Mouse (Mus musculus): ENCODE data around the gene Wdhd1. TPM values are rescaled to one million over a fixed set of nuclear protein-coding genes. Genes with fewer than 3 reads are reported as not detected.
"Not testable (repeated sequence)": the region's sequence is repeated elsewhere in the genome, so short reads cannot be mapped to it uniquely, and the experiment has no call there.

Gene Wdhd1
- polyA plus RNA-seq (2012; rRNA removed), result 3.3 and 4.3 TPM in 2 replicates

DNA sequence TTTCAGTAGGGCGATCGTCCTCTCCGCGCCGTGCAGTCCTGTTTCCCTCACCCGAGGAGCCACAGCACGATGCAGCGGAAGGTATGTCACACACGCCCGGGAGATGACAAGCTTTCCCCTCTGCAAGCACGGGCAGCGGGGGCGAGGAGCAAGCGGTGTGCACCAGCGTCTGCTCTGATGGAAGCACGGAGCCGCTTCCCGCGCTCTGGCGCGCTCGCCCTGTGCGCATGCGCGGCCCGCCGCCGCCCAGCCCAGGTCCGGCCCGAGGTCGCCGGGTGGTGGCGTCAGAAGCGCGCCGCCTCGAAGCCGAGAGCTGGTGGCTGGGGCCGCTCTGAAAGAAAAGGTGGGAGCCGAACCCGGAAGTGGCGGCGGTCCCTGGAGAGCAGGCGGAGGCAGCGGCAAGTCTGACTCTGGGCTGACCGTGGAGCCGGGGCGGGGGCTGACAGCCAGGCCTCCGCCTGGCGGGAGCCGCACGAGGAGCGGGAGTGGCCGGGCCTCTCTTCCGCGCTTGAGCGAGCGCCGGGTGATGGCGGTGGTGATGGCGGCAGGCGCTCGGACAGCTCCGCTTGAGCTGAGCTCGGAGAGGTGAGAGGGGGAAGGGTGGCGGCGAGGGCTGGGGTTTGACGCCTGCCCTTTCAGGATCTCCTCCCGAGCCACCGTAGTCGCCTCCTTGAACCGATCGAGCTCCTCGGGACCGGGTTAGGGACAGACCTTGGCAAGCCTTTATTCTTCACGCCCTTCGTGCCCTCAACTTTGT, at the start of gene Wdhd1, which contains the start of gene Socs4:
TSS of gene Wdhd1 (minus strand) at position 221 of the 757 bp plus-strand sequence.
TSS of gene Socs4 (plus strand) at position 295 of the 757 bp plus-strand sequence.
- Histone ChIP-seq H3K4me3 (ENCODE audit: control insufficient read depth, low read depth, low read length) (peak within 1 kb of the TSS; percentile 95), H3K27ac (ENCODE audit: control insufficient read depth, insufficient read depth, low read depth, low read length) (peak within 1 kb of the TSS; percentile 86), H3K27me3 (ENCODE audit: control insufficient read depth, insufficient read depth, low read length) (no peaks in the 10 kb centered on the region), H3K36me3 (ENCODE audit: control insufficient read depth, insufficient read depth, low read length) (no peaks in the 10 kb centered on the region), H3K4me1 (ENCODE audit: control insufficient read depth, insufficient read depth, low read length) (no peaks in the 10 kb centered on the region)
- TF ChIP-seq CTCF (IDR thresholded peaks at IDR 0.05; ENCODE audit: control insufficient read depth, insufficient read depth, insufficient replicate concordance, low read depth, low read length) (peak; percentile 3; the same call in 1 of the 2 replicates), POLR2A (IDR thresholded peaks at IDR 0.05; ENCODE audit: control insufficient read depth, low read depth, low read length) (peak; percentile 70)

DNA sequence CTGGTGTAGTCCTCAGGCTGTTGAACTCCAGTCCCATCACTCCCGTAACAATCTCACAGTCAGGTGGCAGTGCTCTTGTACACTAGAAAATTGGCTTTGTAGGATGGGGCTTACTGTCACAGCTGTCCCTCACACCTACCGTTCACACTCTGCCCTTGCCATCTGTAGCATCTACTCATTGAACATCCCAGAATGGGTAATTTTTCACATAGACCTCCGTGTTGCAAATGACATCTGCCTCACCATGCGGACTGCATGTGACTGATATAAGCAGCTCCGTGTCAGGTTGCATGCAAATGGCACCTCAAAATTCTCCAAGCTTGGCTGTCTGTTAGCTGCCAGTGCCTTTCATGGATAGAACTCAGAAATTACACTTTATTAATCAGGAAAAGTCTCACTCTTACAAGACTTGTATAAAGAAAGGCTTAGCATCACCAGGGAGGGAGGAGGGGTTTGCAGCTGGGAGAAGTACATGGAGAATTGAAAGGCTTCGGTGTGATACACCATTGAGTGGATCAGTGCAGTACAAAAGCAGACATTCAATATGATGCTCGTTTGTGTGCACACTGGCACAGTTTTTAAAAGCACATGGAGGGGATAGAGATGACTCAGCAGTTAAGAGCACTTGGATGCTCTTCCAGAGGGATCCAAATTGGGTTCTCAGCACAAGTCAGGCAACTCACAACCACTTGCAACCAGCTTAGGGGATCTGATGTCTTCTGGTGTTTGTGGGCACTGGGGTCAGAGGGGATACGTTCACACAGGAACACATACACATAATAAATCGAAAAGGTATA, 49.5 kb upstream of the Wdhd1 start:
- TF ChIP-seq POLR2A (IDR thresholded peaks at IDR 0.05; ENCODE audit: control insufficient read depth, low read depth, low read length), result no peak
- H3K4me1 ChIP-seq (ENCODE audit: control insufficient read depth, insufficient read depth, low read length), result peaks cover 5% of the 10 kb centered on the region
- H3K36me3 ChIP-seq (ENCODE audit: control insufficient read depth, insufficient read depth, low read length), result no peaks in the 10 kb centered on the region
- H3K27ac ChIP-seq (ENCODE audit: control insufficient read depth, insufficient read depth, low read depth, low read length), result no peak overlapping the region
- H3K4me3 ChIP-seq (ENCODE audit: control insufficient read depth, low read depth, low read length), result no peak overlapping the region
- H3K27me3 ChIP-seq (ENCODE audit: control insufficient read depth, insufficient read depth, low read length), result no peaks in the 10 kb centered on the region

DNA sequence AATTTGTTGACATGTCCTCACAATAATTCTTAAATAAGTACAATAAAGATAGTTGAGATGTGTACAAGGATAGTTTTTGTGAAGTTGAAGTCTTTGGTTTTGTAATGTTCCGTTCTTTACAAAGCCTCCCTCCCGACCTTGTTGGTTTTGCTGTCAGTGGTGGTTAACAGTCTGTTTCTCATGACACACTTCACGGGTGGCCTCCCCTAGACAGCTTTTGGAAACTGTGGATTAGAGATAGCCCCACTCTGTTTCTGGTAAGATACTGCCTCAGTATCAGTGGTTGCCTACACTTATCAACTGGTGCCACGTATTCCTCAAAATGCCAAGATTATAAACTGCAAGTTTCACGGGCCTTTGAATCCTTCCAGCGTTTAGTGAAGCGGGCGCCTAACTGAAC, 44.9 kb upstream of the Wdhd1 start:
- H3K27me3 ChIP-seq (ENCODE audit: control insufficient read depth, insufficient read depth, low read length); H3K36me3 ChIP-seq (ENCODE audit: control insufficient read depth, insufficient read depth, low read length); H3K4me1 ChIP-seq (ENCODE audit: control insufficient read depth, insufficient read depth, low read length); H3K27ac ChIP-seq (ENCODE audit: control insufficient read depth, insufficient read depth, low read depth, low read length); H3K4me3 ChIP-seq (ENCODE audit: control insufficient read depth, low read depth, low read length): not testable (repeated sequence)

DNA sequence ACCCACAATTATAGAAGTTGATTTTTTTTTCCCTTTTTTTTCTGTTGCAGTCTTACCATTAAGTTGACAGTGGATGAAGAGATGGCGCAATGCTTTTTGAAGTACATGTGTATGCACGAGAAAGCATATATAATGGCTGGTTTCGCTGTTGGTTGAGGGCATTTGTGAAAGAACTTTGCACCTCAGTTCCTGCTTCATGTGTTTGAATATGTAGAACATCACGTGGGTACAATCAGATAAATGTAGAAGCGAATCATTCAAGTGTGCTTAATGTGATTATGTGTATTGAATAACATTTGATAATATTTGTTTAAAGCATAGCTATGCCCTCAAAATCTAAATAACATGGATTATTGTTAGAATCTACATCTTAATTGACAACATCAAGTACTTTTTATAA, 42.7 kb upstream of the Wdhd1 start:
- H3K27ac ChIP-seq (ENCODE audit: control insufficient read depth, insufficient read depth, low read depth, low read length), result no peak overlapping the region
- TF ChIP-seq CTCF (IDR thresholded peaks at IDR 0.05; ENCODE audit: control insufficient read depth, insufficient read depth, insufficient replicate concordance, low read depth, low read length) (no peak), POLR2A (IDR thresholded peaks at IDR 0.05; ENCODE audit: control insufficient read depth, low read depth, low read length) (no peak)
- H3K4me1 ChIP-seq (ENCODE audit: control insufficient read depth, insufficient read depth, low read length), result no peaks in the 10 kb centered on the region
- no peaks in the 10 kb centered on the region for H3K36me3 ChIP-seq (ENCODE audit: control insufficient read depth, insufficient read depth, low read length)
- H3K4me3 ChIP-seq (ENCODE audit: control insufficient read depth, low read depth, low read length), result no peak overlapping the region
- no peaks in the 10 kb centered on the region for H3K27me3 ChIP-seq (ENCODE audit: control insufficient read depth, insufficient read depth, low read length)

DNA sequence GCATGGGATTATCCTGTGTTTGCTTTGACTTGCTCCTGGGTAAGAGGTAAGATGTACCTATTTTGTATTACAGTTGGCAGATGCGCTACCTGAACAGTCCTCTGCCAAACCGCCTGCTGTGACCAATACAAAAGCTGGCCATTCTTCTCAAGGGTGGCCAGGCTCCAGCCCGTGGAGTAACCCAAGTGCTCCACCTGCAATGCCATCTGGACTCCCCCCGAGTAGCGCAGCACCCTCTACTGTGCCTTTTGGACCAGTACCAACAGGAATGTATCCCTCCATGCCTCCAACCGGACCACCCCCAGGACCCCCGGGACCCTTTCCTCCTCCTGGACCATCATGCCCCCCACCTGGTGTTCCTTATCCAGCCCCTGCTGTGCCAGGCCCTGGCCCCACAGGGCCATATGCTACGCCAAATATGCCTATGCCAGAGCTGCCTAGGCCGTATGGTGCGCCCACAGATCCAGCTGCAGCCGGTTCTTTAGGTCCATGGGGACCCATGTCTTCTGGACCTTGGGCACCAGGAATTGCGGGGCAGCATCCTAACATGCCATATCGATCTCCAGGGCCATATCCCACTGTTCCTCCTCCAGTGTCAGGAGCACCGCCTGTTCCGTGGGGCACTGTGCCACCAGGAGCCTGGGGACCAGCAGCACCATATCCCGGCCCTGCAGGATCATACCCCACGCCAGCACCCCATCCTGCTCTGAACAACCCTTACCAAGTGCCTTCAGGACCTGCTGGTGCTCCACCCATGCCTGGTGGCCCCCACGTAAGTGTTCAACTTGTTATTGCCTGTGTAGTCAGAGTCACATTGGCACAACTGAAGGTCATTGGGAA, 33.9 kb upstream of the Wdhd1 start:
- H3K27ac ChIP-seq (ENCODE audit: control insufficient read depth, insufficient read depth, low read depth, low read length), result no peak overlapping the region
- no peaks in the 10 kb centered on the region for H3K4me1 ChIP-seq (ENCODE audit: control insufficient read depth, insufficient read depth, low read length)
- H3K27me3 ChIP-seq (ENCODE audit: control insufficient read depth, insufficient read depth, low read length), result no peaks in the 10 kb centered on the region
- H3K4me3 ChIP-seq (ENCODE audit: control insufficient read depth, low read depth, low read length), result no peak overlapping the region
- TF ChIP-seq POLR2A (IDR thresholded peaks at IDR 0.05; ENCODE audit: control insufficient read depth, low read depth, low read length) (no peak), CTCF (IDR thresholded peaks at IDR 0.05; ENCODE audit: control insufficient read depth, insufficient read depth, insufficient replicate concordance, low read depth, low read length) (no peak)
- no peaks in the 10 kb centered on the region for H3K36me3 ChIP-seq (ENCODE audit: control insufficient read depth, insufficient read depth, low read length)

DNA sequence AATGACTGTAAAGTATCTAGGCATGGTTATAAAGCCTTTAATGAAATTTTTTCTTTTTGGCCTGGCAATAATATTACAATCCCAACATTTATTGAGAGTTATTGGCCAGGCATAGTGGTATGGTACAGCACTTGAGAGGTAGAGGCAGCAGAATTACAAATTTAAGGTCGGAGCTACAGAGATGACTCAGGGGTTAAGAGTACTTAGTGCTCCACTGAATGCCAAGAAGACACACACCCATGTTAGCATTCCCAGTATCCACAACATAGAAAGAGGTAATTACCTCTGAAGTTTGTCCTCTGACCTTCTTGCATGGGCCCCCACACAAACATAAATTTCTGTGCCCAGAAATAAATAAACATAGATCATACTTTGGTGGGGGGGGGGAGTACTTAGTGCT, 32.4 kb upstream of the Wdhd1 start:
- TF ChIP-seq CTCF (IDR thresholded peaks at IDR 0.05; ENCODE audit: control insufficient read depth, insufficient read depth, insufficient replicate concordance, low read depth, low read length) (no peak), POLR2A (IDR thresholded peaks at IDR 0.05; ENCODE audit: control insufficient read depth, low read depth, low read length) (no peak)
- H3K36me3 ChIP-seq (ENCODE audit: control insufficient read depth, insufficient read depth, low read length), result no peaks in the 10 kb centered on the region; the same call in 1 of the 2 replicates

DNA sequence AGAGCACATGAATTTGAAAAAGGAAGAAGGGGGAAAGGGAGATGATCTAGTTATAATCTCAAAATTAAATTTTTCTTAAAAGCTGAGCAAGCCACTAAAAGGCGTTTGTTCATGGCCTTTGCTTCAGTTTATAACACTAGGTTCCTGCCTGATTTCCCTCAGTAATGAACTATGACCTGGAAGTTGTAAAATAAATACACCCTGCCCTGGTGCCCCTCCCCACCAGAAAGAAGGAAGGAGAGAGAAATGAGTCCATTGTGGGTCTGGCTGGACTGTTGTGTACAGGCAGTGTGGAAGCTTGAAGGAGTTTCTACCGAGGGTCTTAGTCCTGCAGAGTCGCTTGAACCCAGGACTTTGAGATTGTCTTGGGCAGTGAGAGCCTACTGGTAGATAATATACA, 31.0 kb upstream of the Wdhd1 start:
- H3K4me3 ChIP-seq (ENCODE audit: control insufficient read depth, low read depth, low read length), result no peak overlapping the region
- no peak for TF ChIP-seq POLR2A (IDR thresholded peaks at IDR 0.05; ENCODE audit: control insufficient read depth, low read depth, low read length)
- TF ChIP-seq CTCF (IDR thresholded peaks at IDR 0.05; ENCODE audit: control insufficient read depth, insufficient read depth, insufficient replicate concordance, low read depth, low read length), result no peak
- H3K4me1 ChIP-seq (ENCODE audit: control insufficient read depth, insufficient read depth, low read length), result no peaks in the 10 kb centered on the region
- H3K27ac ChIP-seq (ENCODE audit: control insufficient read depth, insufficient read depth, low read depth, low read length), result no peak overlapping the region
- no peaks in the 10 kb centered on the region for H3K27me3 ChIP-seq (ENCODE audit: control insufficient read depth, insufficient read depth, low read length)
- H3K36me3 ChIP-seq (ENCODE audit: control insufficient read depth, insufficient read depth, low read length), result no peaks in the 10 kb centered on the region; the same call in 1 of the 2 replicates

More for the DNA sequence above, 32.4 kb upstream of the Wdhd1 start:
- Histone ChIP-seq H3K4me3 (ENCODE audit: control insufficient read depth, low read depth, low read length) (no peak overlapping the region), H3K4me1 (ENCODE audit: control insufficient read depth, insufficient read depth, low read length) (no peaks in the 10 kb centered on the region), H3K27ac (ENCODE audit: control insufficient read depth, insufficient read depth, low read depth, low read length) (no peak overlapping the region), H3K27me3 (ENCODE audit: control insufficient read depth, insufficient read depth, low read length) (no peaks in the 10 kb centered on the region)

Measured in testis, adult 2 months (tissue).